Mouse (Mus musculus): ENCODE data around the gene Ksr1. TPM values are rescaled to one million over a fixed set of nuclear protein-coding genes. Genes with fewer than 3 reads are reported as not detected.

The Ksr1 gene
- total RNA-seq, 2 experiments from 2014 or later = 7.2 to 8.7 TPM

DNA sequence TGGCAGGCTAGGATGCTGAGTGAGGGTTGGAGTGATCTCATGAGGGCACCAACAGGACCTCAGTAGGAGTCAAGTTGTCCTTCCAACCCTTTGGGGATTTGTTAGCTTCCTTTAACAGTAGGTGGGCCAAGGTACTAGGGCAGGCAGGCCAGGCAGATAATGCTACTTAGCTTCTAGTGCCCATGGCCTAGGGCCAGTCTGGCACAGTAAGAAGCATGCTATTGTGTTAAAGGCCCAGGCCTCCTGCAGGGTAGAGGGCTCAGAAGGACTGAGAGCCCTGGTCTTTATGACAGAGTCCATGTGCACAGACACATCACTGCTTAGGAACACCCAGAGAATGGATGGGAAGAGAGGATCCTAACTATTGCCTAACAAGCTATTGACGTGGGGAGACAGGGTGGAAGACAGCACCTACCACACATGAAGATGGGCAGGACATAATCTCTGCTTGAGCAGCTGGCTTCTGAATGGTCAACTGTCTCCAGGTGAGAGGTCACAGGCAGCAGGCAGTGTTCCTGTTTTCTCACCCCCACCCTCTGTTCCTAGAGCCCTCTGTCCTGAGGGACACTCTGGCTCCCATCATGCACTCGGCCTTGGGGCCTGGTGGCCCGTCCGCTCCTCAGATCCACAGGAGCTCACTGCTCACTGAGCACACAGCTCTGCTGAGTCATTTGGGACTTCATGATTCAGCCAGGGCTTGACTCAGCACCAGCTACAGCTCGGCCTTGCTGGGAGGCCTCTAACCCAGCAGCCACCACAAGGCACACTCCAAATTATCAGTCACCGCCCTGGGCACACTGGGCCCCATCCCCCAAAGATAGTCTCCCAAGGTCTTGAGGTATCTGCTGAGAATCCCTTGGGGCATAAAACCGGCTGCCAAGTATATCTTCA is 74.9 kb downstream of the Ksr1 start:
- peak; percentile 79 for ATAC-seq (replicated peaks; ENCODE audit: poor library complexity)

DNA sequence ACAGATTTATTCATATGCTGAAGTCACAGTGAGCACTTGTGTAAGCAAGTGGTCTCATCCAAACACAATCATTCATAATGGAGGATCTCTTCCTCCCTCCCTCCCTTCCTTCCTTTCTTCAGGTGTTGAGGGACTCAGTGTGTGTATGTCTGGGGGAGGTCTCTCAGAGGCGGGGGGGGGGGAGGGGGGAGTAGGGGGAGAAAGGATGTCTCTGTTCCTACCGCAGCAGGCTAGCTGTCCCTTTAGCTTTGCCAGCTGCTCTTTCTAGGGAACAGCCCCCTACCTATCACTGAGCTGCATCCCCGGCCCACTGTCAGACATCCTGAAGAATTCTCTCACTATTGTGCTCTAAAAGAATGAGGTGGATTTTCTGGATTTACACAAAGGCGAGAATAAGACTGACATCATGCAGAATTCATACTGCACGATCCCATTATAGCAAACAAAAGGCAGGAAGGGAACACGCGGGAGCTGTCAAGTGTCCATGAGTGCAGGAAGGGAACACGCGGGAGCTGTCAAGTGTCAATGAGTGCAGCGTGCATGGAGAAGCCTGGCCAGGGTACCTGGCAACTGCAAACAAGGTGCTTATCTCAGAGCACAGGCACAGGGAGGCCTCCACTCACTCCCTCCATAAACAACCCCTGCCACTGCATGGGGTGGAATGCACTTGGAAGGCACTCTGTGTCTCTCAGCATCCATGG is 76.6 kb downstream of the Ksr1 start:
- ATAC-seq (replicated peaks; ENCODE audit: poor library complexity) = peak; percentile 51

- ATAC-seq (replicated peaks; ENCODE audit: poor library complexity) = no peak
These were observed 79.0 kb downstream of the Ksr1 start for GRCm38 (mm10) chr11:79067172-79067571.

DNA sequence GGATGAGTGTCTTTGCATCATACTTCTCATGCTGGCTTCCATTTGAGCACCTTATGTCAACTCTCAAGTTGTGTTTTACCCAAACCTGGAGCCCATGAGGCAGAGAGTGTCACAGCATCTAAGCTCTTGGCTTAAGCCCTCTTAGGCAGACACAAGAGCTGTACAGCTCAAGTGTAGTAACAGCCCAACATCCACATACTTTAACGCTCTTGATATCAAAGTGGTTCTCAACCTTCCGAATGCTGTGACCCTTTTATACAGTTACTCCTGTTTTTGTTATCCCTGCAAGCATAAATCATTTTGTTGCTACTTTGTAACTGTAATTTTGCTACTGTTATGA is 80.0 kb downstream of the Ksr1 start:
- ATAC-seq (replicated peaks; ENCODE audit: poor library complexity) = no peak

- ATAC-seq (replicated peaks; ENCODE audit: poor library complexity) = no peak
These were observed 80.6 kb downstream of the Ksr1 start for GRCm38 (mm10) chr11:79065463-79066190.

- ATAC-seq (replicated peaks; ENCODE audit: poor library complexity) = no peak
These were observed 81.9 kb downstream of the Ksr1 start for GRCm38 (mm10) chr11:79064311-79064710.

GRCm38 (mm10) chr11:79063616-79064015 is 82.6 kb downstream of the Ksr1 start:
- ATAC-seq (replicated peaks; ENCODE audit: poor library complexity) = no peak

DNA sequence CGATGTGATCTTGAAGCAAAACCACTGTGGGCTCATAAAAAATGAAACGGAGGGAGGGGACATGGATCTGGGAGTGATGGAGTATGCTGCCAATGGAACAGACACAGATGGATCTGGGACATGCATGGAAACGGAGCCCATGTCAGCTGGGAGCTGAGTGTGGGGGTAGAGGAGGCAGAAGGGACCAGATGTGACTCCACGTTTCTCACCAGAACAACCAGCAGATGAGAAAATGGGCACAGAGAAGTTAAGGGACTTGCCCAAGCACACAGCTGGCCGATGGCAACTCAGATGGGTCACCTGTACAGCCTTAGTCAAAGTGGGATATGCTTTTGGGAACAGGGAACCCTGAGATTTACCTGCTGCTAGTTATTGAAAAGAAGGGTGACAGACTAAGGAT is 83.3 kb downstream of the Ksr1 start:
- ATAC-seq (replicated peaks; ENCODE audit: poor library complexity) = no peak

GRCm38 (mm10) chr11:79061839-79062238 is 84.4 kb downstream of the Ksr1 start:
- no peak for ATAC-seq (replicated peaks; ENCODE audit: poor library complexity)

DNA sequence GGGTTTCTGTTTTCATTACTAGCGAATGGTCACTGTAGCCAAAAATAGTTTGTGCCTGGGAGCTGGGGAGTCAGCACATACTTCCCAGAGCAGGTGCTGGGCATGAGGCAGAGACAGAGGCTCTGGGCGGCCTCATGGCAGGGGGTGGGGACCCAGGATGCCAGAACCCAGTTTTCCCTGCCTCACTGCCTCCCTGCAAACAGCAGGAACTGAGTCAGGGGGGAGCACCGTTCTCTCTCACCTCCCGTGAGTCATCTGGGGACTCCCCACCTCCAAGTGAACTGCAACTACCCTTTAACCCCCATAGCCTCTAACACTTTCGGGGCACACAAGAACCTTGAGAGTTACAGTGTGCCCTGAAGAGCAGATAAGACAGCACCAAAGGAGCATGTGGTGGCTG is 86.4 kb downstream of the Ksr1 start:
- ATAC-seq (replicated peaks; ENCODE audit: poor library complexity) = 0 out of 2 replicates have a peak, but pooled peaks have one; percentile 15

GRCm38 (mm10) chr11:79059062-79059461 is 87.1 kb downstream of the Ksr1 start:
- no peak for ATAC-seq (replicated peaks; ENCODE audit: poor library complexity)

DNA sequence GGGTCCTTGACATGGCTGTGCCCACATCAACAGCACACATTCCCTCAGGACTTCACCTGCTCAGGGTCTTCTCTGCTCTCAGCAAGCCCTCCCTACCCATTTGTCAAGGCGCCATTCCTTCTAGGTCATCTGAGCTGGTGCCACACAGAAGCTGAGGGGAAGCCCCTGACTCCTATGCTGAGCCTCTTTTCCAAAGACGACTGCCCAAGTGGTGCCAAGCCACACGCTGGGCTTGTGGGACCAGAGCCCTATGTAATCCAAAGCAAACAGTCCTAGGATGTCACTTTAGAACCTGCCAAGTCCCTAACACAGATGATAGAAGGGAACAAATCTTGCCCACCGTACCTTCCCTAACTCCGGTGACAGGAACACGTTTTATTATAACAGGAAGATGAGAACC is 87.6 kb downstream of the Ksr1 start:
- no peak for ATAC-seq (replicated peaks; ENCODE audit: poor library complexity)

DNA sequence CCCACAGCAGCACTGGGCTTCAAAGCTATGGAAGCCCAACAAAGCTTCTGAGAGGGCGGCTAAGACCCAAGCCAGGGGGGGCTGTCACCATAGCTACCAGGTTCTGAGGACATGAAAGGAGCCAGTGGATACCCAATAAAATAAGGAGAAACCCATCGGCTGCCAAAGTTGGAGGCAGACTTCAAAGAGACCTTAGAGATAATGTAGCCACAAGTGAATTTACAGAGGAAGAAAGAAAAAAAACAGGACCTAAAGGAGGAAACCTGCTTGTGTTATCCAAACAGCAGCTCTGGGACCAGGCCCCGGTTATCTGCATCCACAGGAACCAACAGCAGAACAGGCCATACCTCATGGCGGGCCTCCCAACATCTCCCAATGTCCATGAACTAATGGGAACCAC is 88.4 kb downstream of the Ksr1 start:
- ATAC-seq (replicated peaks; ENCODE audit: poor library complexity) = no peak

DNA sequence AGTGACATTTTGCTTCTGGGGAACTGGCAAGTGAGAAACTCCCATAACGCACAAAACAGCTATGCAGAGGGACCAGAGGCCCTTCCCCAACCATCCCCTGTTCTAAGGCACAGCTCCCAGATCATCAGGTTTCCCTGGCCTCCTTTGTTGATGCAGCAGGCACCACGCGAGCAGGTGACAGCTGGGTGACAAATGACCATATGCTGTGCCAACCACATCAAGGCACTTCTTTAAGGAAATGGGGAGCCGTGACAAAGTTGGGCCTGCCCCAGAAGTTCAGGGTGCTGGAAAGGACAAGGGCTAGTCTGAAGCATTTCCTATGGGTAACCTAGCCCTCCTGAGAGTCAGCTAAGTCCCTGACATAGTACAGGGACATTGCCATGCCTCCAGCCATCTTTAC is 89.3 kb downstream of the Ksr1 start:
- ATAC-seq (replicated peaks; ENCODE audit: poor library complexity) = no peak

DNA sequence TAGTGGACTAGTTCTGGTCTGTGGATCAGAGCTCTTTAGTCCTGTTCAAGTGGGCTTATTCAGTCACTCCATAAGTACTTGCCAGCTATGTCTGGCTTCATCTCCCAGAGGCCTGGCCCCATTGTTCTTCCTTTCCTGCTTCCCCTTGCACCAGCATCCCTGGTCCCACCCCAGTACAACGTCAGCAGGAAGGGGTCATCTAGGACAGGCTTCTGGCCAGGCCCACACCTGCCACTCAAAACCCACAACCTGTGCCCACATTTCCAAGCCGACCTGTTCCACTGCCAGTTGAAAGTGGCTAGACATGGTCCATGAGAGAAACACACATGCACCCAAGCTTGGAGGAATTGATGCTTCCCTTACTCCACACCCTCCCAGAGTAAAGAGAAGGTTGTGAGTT is 90.2 kb downstream of the Ksr1 start:
- no peak for ATAC-seq (replicated peaks; ENCODE audit: poor library complexity)

GRCm38 (mm10) chr11:79055161-79055560 is 91.0 kb downstream of the Ksr1 start:
- no peak for ATAC-seq (replicated peaks; ENCODE audit: poor library complexity)

DNA sequence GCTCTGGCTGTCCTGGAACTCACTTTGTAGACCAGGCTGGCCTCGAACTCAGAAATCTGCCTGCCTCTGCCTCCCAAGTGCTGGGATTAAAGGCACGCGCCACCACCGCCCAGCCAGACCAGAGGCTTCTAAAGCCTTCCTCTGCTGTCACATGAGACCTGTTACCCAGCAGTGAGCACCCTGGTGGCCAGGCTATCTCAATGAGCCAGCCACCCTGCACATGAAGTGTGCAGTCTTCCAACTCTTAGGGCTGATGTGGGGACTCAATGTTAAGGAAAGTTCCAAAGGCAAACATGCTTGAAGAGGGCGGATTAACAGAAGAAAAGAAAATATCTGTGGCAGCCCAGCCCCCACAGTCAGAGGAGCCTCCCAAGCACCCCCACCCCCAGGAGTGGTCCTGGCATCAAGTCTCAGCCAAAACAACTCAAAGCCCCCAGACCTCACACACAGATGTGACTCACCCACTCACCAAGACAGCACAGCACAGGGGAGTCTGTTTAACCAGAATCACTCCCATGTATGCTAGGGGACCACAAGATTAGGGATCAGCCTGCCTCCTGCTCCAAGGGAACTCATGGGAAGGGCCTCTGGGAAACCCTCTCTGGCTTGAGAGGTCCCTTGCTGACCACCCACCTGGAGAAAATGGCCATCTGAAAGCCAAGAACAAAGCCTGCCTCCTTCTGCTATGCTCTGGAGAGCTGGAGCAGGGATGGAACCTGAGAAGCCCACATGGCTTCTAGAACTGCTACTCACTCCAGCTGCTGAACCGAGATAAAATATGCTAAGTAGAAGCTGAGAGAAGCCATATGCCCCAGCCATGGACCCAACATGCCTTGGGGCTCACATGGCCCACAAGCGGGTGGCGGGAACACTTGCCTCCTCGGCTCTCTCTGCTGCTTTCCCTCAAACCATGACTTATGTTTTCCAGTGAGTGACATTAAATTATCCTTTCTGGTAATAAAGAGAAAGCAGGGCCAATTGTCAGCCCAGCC is 91.8 kb downstream of the Ksr1 start:
- peak; percentile 64 for ATAC-seq (replicated peaks; ENCODE audit: poor library complexity)

DNA sequence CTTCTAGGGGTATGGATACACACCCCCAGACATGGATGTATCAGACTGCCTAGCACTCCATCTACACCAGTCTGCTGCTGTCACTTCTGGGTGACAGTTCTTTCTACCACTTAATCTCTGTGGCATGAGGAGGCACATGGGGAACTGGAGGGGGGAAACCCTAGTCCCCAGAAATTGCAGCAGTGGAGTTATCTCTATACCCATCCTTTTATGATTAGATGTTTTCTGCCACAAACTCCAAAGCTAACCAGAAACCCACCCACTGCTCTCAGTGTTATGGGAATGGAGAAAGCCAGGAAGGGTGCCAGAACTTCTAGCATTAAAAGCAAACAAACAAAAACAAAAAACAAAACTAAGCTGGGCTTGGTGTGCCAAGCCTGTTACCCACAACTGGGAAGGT is 92.8 kb downstream of the Ksr1 start:
- ATAC-seq (replicated peaks; ENCODE audit: poor library complexity) = no peak

- ATAC-seq (replicated peaks; ENCODE audit: poor library complexity) = no peak
These were observed 93.4 kb downstream of the Ksr1 start for GRCm38 (mm10) chr11:79052769-79053168.

GRCm38 (mm10) chr11:79051522-79051921 is 94.7 kb downstream of the Ksr1 start:
- ATAC-seq (replicated peaks; ENCODE audit: poor library complexity) = no peak

Data from megakaryocyte progenitor cell, adult 5-6 weeks (primary cell).